Mouse (Mus musculus) colon, adult 2 months (tissue): ENCODE results near the gene Mon1b. TPM values are rescaled to one million over a fixed set of nuclear protein-coding genes. Genes with fewer than 3 reads are reported as not detected.

Source experiments
- polyA plus RNA-seq: library from polyadenylated mRNA; depleted of rRNA; stranded (reverse); fragments of >200 nt; gene quantifications from 2 replicates; pipeline ENCODE4 v1.2.3, GENCODE M21; 2012; rRNA removed

Gene Mon1b
- 10.1 and 12.4 TPM in 2 replicates for polyA plus RNA-seq

GRCm38 (mm10) chr8:113634670-113635591 is at the start of gene Mon1b:
Gene Mon1b (plus strand): TSS chr8:113635587.

GRCm38 (mm10) chr8:113642926-113643325 is 7.5 kb downstream of the Mon1b start, which contains the start of gene Syce1l:
Gene Syce1l (plus strand): TSS chr8:113643213.

Other genes with a start within 250 kb of the Mon1b start
- gene Syce1l, start 7.6 kb downstream of the Mon1b start, polyA plus RNA-seq: 0.16 TPM in 1 of 2 replicates, not detected in the other
- gene Adamts18, start 213.2 kb downstream of the Mon1b start, polyA plus RNA-seq: 0.41 and 0.53 TPM in 2 replicates